ENCODE assay signal across 8 mouse cellular contexts in genomic region chr2:30712841-30713401, GRCm38 (mm10).
DNase-seq lines count a peak whose midpoint lies in the region; ATAC-seq and TF ChIP-seq lines count a peak whose summit lies in the region.

No protein-coding gene starts in this region.

- WGBS in forebrain, embryonic 12.5 days: 67% methylated on average over 9 of the region's 9 CpGs
- 67% methylated on average over 9 of the region's 9 CpGs for WGBS in limb, embryonic 14.5 days
- WGBS in thymus, adult 2 months: 86% methylated on average over 9 of the region's 9 CpGs

- peak overlapping the region; percentile 98 for H3K27ac ChIP-seq in forebrain, embryonic 12.5 days
- peak overlapping the region; percentile 65; the same call in 1 of the 2 replicates for H3K27ac ChIP-seq in limb, embryonic 14.5 days (replicated peaks; ENCODE audit: low read depth, low read length)
- no peak overlapping the region for H3K27ac ChIP-seq in thymus, adult 2 months (ENCODE audit: control insufficient read depth, insufficient read depth, low read length)

- H3K36me3 ChIP-seq in forebrain, embryonic 12.5 days (replicated peaks): no peaks in the 10 kb centered on the region
- no peaks in the 10 kb centered on the region for H3K36me3 ChIP-seq in limb, embryonic 14.5 days (ENCODE audit: control insufficient read depth, insufficient read depth, low read length)
- H3K36me3 ChIP-seq in thymus, adult 2 months (ENCODE audit: control insufficient read depth, insufficient read depth, low read length): no peaks in the 10 kb centered on the region

- no peak for TF ChIP-seq POLR2A in limb, embryonic 14.5 days (IDR thresholded peaks at IDR 0.05; ENCODE audit: borderline replicate concordance, extremely low read depth, insufficient read depth, insufficient read length)
- no peak for TF ChIP-seq POLR2A in thymus, adult 2 months (IDR thresholded peaks at IDR 0.05; ENCODE audit: control insufficient read depth, extremely low read depth, insufficient read depth, low read length, poor library complexity)

- H3K4me3 ChIP-seq in forebrain, embryonic 12.5 days (replicated peaks): no peak overlapping the region
- no peak overlapping the region for H3K4me3 ChIP-seq in limb, embryonic 14.5 days (replicated peaks; ENCODE audit: low read length)
- no peak overlapping the region for H3K4me3 ChIP-seq in thymus, adult 2 months (ENCODE audit: control insufficient read depth, insufficient read depth, low read length)

- no peaks in the 10 kb centered on the region for H3K27me3 ChIP-seq in forebrain, embryonic 12.5 days
- no peaks in the 10 kb centered on the region for H3K27me3 ChIP-seq in limb, embryonic 14.5 days (ENCODE audit: control insufficient read depth, insufficient read depth, low read length)
- H3K27me3 ChIP-seq in thymus, adult 2 months (ENCODE audit: control insufficient read depth, insufficient read depth, low read length): peaks cover 2% of the 10 kb centered on the region; the same call in 1 of the 2 replicates

- no peak overlapping the region for H3K4me2 ChIP-seq in forebrain, embryonic 12.5 days
- no peak overlapping the region for H3K4me2 ChIP-seq in limb, embryonic 14.5 days (replicated peaks; ENCODE audit: low read depth, low read length, severe bottlenecking)

- H3K4me1 ChIP-seq in forebrain, embryonic 12.5 days: peaks cover 77% of the 10 kb centered on the region
- peaks cover 71% of the 10 kb centered on the region for H3K4me1 ChIP-seq in limb, embryonic 14.5 days (ENCODE audit: control insufficient read depth, insufficient read depth, low read length)
- peaks cover 26% of the 10 kb centered on the region for H3K4me1 ChIP-seq in thymus, adult 2 months (replicated peaks; ENCODE audit: control insufficient read depth, insufficient read depth, low read length)

- ATAC-seq in forebrain, embryonic 12.5 days (ENCODE audit: low FRiP score): no peak
- ATAC-seq in limb, embryonic 14.5 days (ENCODE audit: low FRiP score, low read depth): no peak

- H3K9ac ChIP-seq in forebrain, embryonic 12.5 days: no peak overlapping the region
- H3K9ac ChIP-seq in limb, embryonic 14.5 days (ENCODE audit: low read depth, low read length, severe bottlenecking): no peak overlapping the region; the same call in 1 of the 2 replicates

- no peaks in the 10 kb centered on the region for H3K9me3 ChIP-seq in forebrain, embryonic 12.5 days
- no peaks in the 10 kb centered on the region for H3K9me3 ChIP-seq in limb, embryonic 14.5 days (ENCODE audit: control insufficient read depth, low read length)

- TF ChIP-seq CTCF in thymus, adult 2 months (IDR thresholded peaks at IDR 0.05; ENCODE audit: borderline replicate concordance, control insufficient read depth, extremely low read depth, insufficient read depth, low read length, poor library complexity): no peak

- DNase-seq in heart, adult 9 months (ENCODE audit: low spot score in 2 of 2): peak; percentile 23 to 46
- no peak for DNase-seq in heart, adult 8-10 months (ENCODE audit: low spot score)
- peak; percentile 40 for DNase-seq in ES-CJ7 (ENCODE audit: low read depth, low spot score)
- no peak for DNase-seq in limb, embryonic 14.5 days (ENCODE audit: low spot score)
- no peak for DNase-seq in spleen, postnatal 4 days (ENCODE audit: low spot score in 2 of 2)
- no peak for DNase-seq in right cerebral cortex, postnatal 36 days (ENCODE audit: low spot score in 2 of 2)
- no peak for DNase-seq in thymus, adult 2 months

Comparison
In these comparisons a context has a peak if more than half of its experiments do, and no peak if none do; other contexts are left out.
1. DNase-seq: peak in heart, adult 9 months (2 of 2) and ES-CJ7 (single experiment); none in heart, adult 8-10 months (single experiment), limb, embryonic 14.5 days (single experiment), spleen, postnatal 4 days (0 of 2), right cerebral cortex, postnatal 36 days (0 of 2) and thymus, adult 2 months (single experiment).